Mouse (Mus musculus) liver, adult 2 months (tissue): ENCODE measurements at regions not wholly inside any gene's neighbourhood (a gene's known extent, or its start where the extent isn't known, plus 50 kb on each side); places are given as distances from the start of the nearest gene placed in this dataset.

ENCODE experiments used
- CTCF ChIP-seq: fragments of 200-500 bp; IDR thresholded peaks from 2 replicates; pipeline ENCODE4 v1.5.1; 2011; ENCODE audit warnings: low read depth, low read length, control low read depth
- POLR2A ChIP-seq: fragments of 200-500 bp; IDR thresholded peaks from 2 replicates; pipeline ENCODE4 v1.6.1; 2011; ENCODE audit warnings: low read length, control low read depth; ENCODE audit not compliant: insufficient read depth; ENCODE audit errors: extremely low read depth

GRCm38 (mm10) chr13:44046436-44046835 is 261.9 kb downstream of the Cd83 start:
- TF ChIP-seq CTCF (no peak), POLR2A (no peak)
